Mouse (Mus musculus): ENCODE data around the gene L2hgdh. TPM values are rescaled to one million over a fixed set of nuclear protein-coding genes. Genes with fewer than 3 reads are reported as not detected.

The L2hgdh gene
- polyA plus RNA-seq, 1 experiment from 2014 or later, result 3.7 TPM

- Histone ChIP-seq H3K4me2 (replicated peaks; ENCODE audit: low read depth, low read length) (no peak overlapping the region), H3K36me3 (ENCODE audit: insufficient read depth, low read length) (no peaks in the 10 kb centered on the region), H3K27ac (ENCODE audit: low read length) (no peak overlapping the region), H3K27me3 (replicated peaks; ENCODE audit: insufficient read depth, low read length) (no peaks in the 10 kb centered on the region), H3K4me1 (ENCODE audit: insufficient read depth, low read depth, low read length) (peaks cover 8% of the 10 kb centered on the region; the same call in 1 of the 2 replicates), H3K4me3 (ENCODE audit: low read depth, low read length) (no peak overlapping the region), H3K9ac (replicated peaks; ENCODE audit: low read depth) (no peak overlapping the region), H3K9me3 (ENCODE audit: low read length) (no peaks in the 10 kb centered on the region)
- ATAC-seq (no peak), DNase-seq (ENCODE audit: low spot score) (peak; percentile 24)
- TF ChIP-seq EP300 (IDR thresholded peaks at IDR 0.05) (no peak), CTCF (IDR thresholded peaks at IDR 0.05) (no peak)
- WGBS, result 64% methylated on average over 20 of the region's 20 CpGs
These were observed 36.2 kb upstream of the L2hgdh start for GRCm38 (mm10) chr12:69760743-69761406.

DNA sequence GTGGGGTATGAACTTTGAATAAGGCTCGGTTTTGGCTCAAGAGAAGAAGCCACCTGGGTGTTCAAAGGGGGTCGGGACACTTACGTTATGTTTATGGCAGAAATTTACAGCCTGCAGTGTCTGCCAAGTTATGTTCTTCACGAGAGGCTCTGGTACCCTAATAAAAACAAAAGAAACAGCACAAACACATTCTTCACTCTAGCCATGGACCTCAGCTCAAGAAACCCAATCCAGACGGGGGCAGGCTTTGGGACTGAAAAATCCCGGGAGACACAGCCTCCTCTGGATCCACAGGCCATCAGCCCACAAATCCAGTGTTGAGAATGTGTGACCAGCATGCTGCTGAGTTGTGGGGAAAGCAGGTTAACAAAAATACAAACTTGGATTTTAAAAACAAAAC, 35.3 kb upstream of the L2hgdh start:
- Histone ChIP-seq H3K4me1 (ENCODE audit: insufficient read depth, low read depth, low read length) (peaks cover 8% of the 10 kb centered on the region; the same call in 1 of the 2 replicates), H3K27me3 (replicated peaks; ENCODE audit: insufficient read depth, low read length) (no peaks in the 10 kb centered on the region), H3K9ac (replicated peaks; ENCODE audit: low read depth) (no peak overlapping the region), H3K4me3 (ENCODE audit: low read depth, low read length) (no peak overlapping the region), H3K36me3 (ENCODE audit: insufficient read depth, low read length) (no peaks in the 10 kb centered on the region), H3K9me3 (ENCODE audit: low read length) (no peaks in the 10 kb centered on the region), H3K27ac (ENCODE audit: low read length) (no peak overlapping the region), H3K4me2 (replicated peaks; ENCODE audit: low read depth, low read length) (no peak overlapping the region)
- DNase-seq (ENCODE audit: low spot score), result no peak
- ATAC-seq, result no peak
- 46% methylated on average over 6 of the region's 6 CpGs for whole genome bisulfite sequencing
- no peak for TF ChIP-seq EP300 (IDR thresholded peaks at IDR 0.05)
- no peak for TF ChIP-seq CTCF (IDR thresholded peaks at IDR 0.05)

GRCm38 (mm10) chr12:69759267-69759885, 34.7 kb upstream of the L2hgdh start:
- Histone ChIP-seq H3K36me3 (ENCODE audit: insufficient read depth, low read length) (no peaks in the 10 kb centered on the region), H3K4me2 (replicated peaks; ENCODE audit: low read depth, low read length) (no peak overlapping the region), H3K4me1 (ENCODE audit: insufficient read depth, low read depth, low read length) (peaks cover 8% of the 10 kb centered on the region; the same call in 1 of the 2 replicates), H3K27ac (ENCODE audit: low read length) (peak overlapping the region; percentile 51; the same call in 1 of the 2 replicates), H3K9ac (replicated peaks; ENCODE audit: low read depth) (no peak overlapping the region), H3K9me3 (ENCODE audit: low read length) (no peaks in the 10 kb centered on the region), H3K27me3 (replicated peaks; ENCODE audit: insufficient read depth, low read length) (no peaks in the 10 kb centered on the region), H3K4me3 (ENCODE audit: low read depth, low read length) (no peak overlapping the region)
- ATAC-seq, result no peak
- TF ChIP-seq CTCF (IDR thresholded peaks at IDR 0.05) (no peak), EP300 (IDR thresholded peaks at IDR 0.05) (no peak)
- WGBS, result 29% methylated on average over 7 of the region's 7 CpGs
- DNase-seq (ENCODE audit: low spot score), result no peak

DNA sequence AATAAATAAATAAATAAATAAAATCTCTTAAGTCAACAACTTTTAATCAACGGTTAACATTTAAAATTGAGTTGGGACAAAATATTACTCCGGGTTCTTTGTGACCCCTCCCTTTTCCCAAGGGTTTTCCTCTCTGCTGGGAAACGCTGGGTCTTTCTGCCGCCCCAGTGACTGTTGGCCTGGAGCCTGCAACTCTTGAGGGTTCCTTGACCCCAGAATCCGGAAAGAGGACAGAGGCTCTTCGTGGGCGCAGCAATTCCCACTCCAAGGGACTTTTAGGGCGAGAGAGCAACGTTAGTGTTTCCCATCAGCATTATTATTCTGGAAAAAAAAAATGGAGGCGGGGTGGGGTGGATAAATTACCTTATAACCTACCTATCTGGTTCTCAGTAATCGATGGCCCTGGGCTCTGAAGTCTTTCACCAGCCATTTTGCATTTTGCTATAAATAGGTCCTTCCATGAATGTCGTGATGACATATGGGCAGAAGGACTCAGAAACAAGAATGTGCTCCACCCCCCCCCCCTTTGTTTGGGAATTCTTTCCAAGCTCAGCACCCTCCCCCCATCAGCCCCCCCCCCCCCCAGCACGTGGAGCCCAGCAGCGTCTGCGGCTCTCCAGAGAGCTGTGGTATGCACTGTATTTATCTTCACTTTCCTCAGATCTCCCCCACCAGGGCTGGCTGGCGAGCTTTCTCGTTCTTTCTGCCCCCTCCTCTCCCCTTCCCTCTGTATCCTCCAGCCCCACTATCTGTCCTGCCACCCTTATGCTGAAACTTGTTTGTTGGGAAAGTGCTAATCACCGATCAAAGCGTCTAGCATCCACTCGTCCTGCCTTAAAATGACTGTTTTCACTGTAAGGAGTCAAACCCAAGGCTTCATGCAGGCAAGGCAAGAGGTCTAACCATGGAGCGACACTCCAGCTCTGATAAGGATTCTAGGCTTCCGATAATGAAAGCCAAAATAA, 33.8 kb upstream of the L2hgdh start:
- ATAC-seq (peak; percentile 54), DNase-seq (ENCODE audit: low spot score) (peak; percentile 61)
- Histone ChIP-seq H3K36me3 (ENCODE audit: insufficient read depth, low read length) (no peaks in the 10 kb centered on the region), H3K27me3 (replicated peaks; ENCODE audit: insufficient read depth, low read length) (no peaks in the 10 kb centered on the region), H3K4me1 (ENCODE audit: insufficient read depth, low read depth, low read length) (peaks cover 8% of the 10 kb centered on the region; the same call in 1 of the 2 replicates), H3K9me3 (ENCODE audit: low read length) (no peaks in the 10 kb centered on the region), H3K4me2 (replicated peaks; ENCODE audit: low read depth, low read length) (peak overlapping the region; percentile 56), H3K27ac (ENCODE audit: low read length) (peak overlapping the region; percentile 83), H3K9ac (replicated peaks; ENCODE audit: low read depth) (0 out of 2 replicates have a peak overlapping the region, but pooled peaks have one; percentile 30), H3K4me3 (ENCODE audit: low read depth, low read length) (peak overlapping the region; percentile 20)
- WGBS, result 5% methylated on average over 22 of the region's 22 CpGs
- TF ChIP-seq CTCF (IDR thresholded peaks at IDR 0.05), result no peak

- Histone ChIP-seq H3K9me3 (ENCODE audit: low read length) (no peaks in the 10 kb centered on the region), H3K36me3 (ENCODE audit: insufficient read depth, low read length) (no peaks in the 10 kb centered on the region), H3K27ac (ENCODE audit: low read length) (peak overlapping the region; percentile 83), H3K27me3 (replicated peaks; ENCODE audit: insufficient read depth, low read length) (no peaks in the 10 kb centered on the region), H3K9ac (replicated peaks; ENCODE audit: low read depth) (0 out of 2 replicates have a peak overlapping the region, but pooled peaks have one; percentile 16), H3K4me3 (ENCODE audit: low read depth, low read length) (peak overlapping the region; percentile 18), H3K4me1 (ENCODE audit: insufficient read depth, low read depth, low read length) (peaks cover 8% of the 10 kb centered on the region; the same call in 1 of the 2 replicates), H3K4me2 (replicated peaks; ENCODE audit: low read depth, low read length) (peak overlapping the region; percentile 56)
- ATAC-seq (peak; percentile 92), DNase-seq (ENCODE audit: low spot score) (peak; percentile 93)
- WGBS, result 3% methylated on average over 22 of the region's 22 CpGs
- 0 out of 2 replicates have a peak, but pooled peaks have one; percentile 71 for TF ChIP-seq EP300 (IDR thresholded peaks at IDR 0.05)
- peak; percentile 86 for TF ChIP-seq CTCF (IDR thresholded peaks at IDR 0.05)
These were observed 32.9 kb upstream of the L2hgdh start for GRCm38 (mm10) chr12:69757418-69758141.

Data from lung, postnatal 0 days (tissue).